Mouse (Mus musculus) midbrain, embryonic 11.5 days (tissue): ENCODE data around the gene Samd4. TPM values are rescaled to one million over a fixed set of nuclear protein-coding genes. Genes with fewer than 3 reads are reported as not detected.

ENCODE experiments used
- ATAC-seq: fragments of 200-750 bp; cut with Nextera tagmentation; 2 replicates; pipeline ENCODE4 v1.8.0; 2017; ENCODE audit warnings: moderate TSS enrichment, moderate library complexity; ENCODE audit not compliant: low FRiP score
- DNase-seq: peaks from one replicate; pipeline ENCODE4 v3.0.0; 2015; ENCODE audit warnings: low spot score; ENCODE audit errors: missing footprints
- H3K27ac ChIP-seq: fragments of 300-500 bp; sonication (generic); 2 replicates; pipeline ENCODE4 v1.5.1; 2014; ENCODE audit warnings: low read depth, low read length
- H3K27me3 ChIP-seq: fragments of 300-500 bp; sonication (generic); 2 replicates; pipeline ENCODE4 v1.6.1; 2014; ENCODE audit warnings: mild to moderate bottlenecking, low read length, moderate library complexity, mixed read lengths; ENCODE audit not compliant: control insufficient read depth, insufficient read depth
- H3K36me3 ChIP-seq: fragments of 300-500 bp; sonication (generic); 2 replicates; pipeline ENCODE4 v1.6.1; 2014; ENCODE audit warnings: mild to moderate bottlenecking, low read length, moderate library complexity, mixed read lengths; ENCODE audit not compliant: control insufficient read depth, insufficient read depth
- H3K4me1 ChIP-seq: fragments of 300-500 bp; sonication (generic); 2 replicates; pipeline ENCODE4 v1.6.1; 2014; ENCODE audit warnings: low read length; ENCODE audit not compliant: control insufficient read depth, insufficient read depth
- H3K4me2 ChIP-seq: fragments of 300-500 bp; sonication (generic); 2 replicates; pipeline ENCODE4 v1.6.1; 2014; ENCODE audit warnings: mild to moderate bottlenecking, moderate library complexity
- H3K4me3 ChIP-seq: fragments of 300-500 bp; sonication (generic); 2 replicates; pipeline ENCODE4 v1.5.1; 2014; ENCODE audit warnings: low read depth, low read length
- H3K9ac ChIP-seq: fragments of 300-500 bp; sonication (generic); 2 replicates; pipeline ENCODE4 v1.6.1; 2014; ENCODE audit warnings: low read length
- H3K9me3 ChIP-seq: fragments of 300-500 bp; sonication (generic); 2 replicates; pipeline ENCODE4 v1.6.1; 2016; ENCODE audit warnings: low read length; ENCODE audit not compliant: control insufficient read depth
- WGBS: fragments of 180-500 bp; shearing (Covaris S2); extraction: QIAGEN DNeasy Blood & Tissue Kit; methylation state at CpG from one replicate; pipeline ENCODE4 v1.1.7; 2014; 5-methylcytosine and 5-hydroxymethylcytosine counted together
- polyA plus RNA-seq: library from polyadenylated mRNA; unstranded; fragments of >200 nt; fragmentation: Nextera tagmentation; extraction: Ambion mirVana; gene quantifications from 2 replicates; pipeline ENCODE4 v1.2.1, GENCODE M21; 2014

The Samd4 gene
- polyA plus RNA-seq, 1 experiment from 2014 or later, result 2.8 TPM

- Histone ChIP-seq H3K27me3 (no peaks in the 10 kb centered on the region), H3K4me1 (no peaks in the 10 kb centered on the region), H3K27ac (no peak overlapping the region), H3K4me2 (no peak overlapping the region), H3K4me3 (no peak overlapping the region), H3K36me3 (no peaks in the 10 kb centered on the region; the same call in 1 of the 2 replicates), H3K9ac (no peak overlapping the region), H3K9me3 (no peaks in the 10 kb centered on the region)
- DNase-seq, result peak; percentile 41
- no peak for ATAC-seq
- 92% methylated on average over 5 of the region's 5 CpGs for WGBS
Observed at GRCm38 (mm10) chr14:47075856-47076255, 193.2 kb downstream of the Samd4 start.

- H3K36me3 ChIP-seq, result no peaks in the 10 kb centered on the region; the same call in 1 of the 2 replicates
- no peak for ATAC-seq
- no peak overlapping the region for H3K4me2 ChIP-seq
- H3K4me1 ChIP-seq, result no peaks in the 10 kb centered on the region
- H3K27me3 ChIP-seq, result no peaks in the 10 kb centered on the region
- no peak overlapping the region for H3K9ac ChIP-seq
- WGBS, result 89% methylated on average over 14 of the region's 14 CpGs
- H3K4me3 ChIP-seq, result no peak overlapping the region
- no peaks in the 10 kb centered on the region for H3K9me3 ChIP-seq
- DNase-seq, result peak; percentile 49
- no peak overlapping the region for H3K27ac ChIP-seq
Observed at GRCm38 (mm10) chr14:47076956-47077575, 194.4 kb downstream of the Samd4 start.

GRCm38 (mm10) chr14:47077576-47077970 lies 194.9 kb downstream of the Samd4 start:
- Histone ChIP-seq H3K4me2 (no peak overlapping the region), H3K4me3 (no peak overlapping the region), H3K4me1 (no peaks in the 10 kb centered on the region), H3K27me3 (no peaks in the 10 kb centered on the region), H3K9me3 (no peaks in the 10 kb centered on the region), H3K36me3 (no peaks in the 10 kb centered on the region; the same call in 1 of the 2 replicates), H3K9ac (no peak overlapping the region), H3K27ac (no peak overlapping the region)
- 89% methylated on average over 3 of the region's 3 CpGs for WGBS
- no peak for ATAC-seq
- no peak for DNase-seq

- Histone ChIP-seq H3K4me1 (no peaks in the 10 kb centered on the region), H3K9me3 (no peaks in the 10 kb centered on the region), H3K4me3 (no peak overlapping the region), H3K27ac (no peak overlapping the region), H3K27me3 (no peaks in the 10 kb centered on the region), H3K9ac (no peak overlapping the region), H3K36me3 (no peaks in the 10 kb centered on the region), H3K4me2 (no peak overlapping the region)
- 88% methylated on average over 7 of the region's 7 CpGs for WGBS
- DNase-seq (no peak), ATAC-seq (no peak)
Observed at GRCm38 (mm10) chr14:47079911-47080310, 197.3 kb downstream of the Samd4 start.

GRCm38 (mm10) chr14:47083311-47083710 lies 200.7 kb downstream of the Samd4 start:
- H3K4me1 ChIP-seq, result peaks cover 2% of the 10 kb centered on the region; the same call in 1 of the 2 replicates
- no peak overlapping the region for H3K4me2 ChIP-seq
- ATAC-seq, result no peak
- no peak overlapping the region for H3K9ac ChIP-seq
- H3K27ac ChIP-seq, result no peak overlapping the region
- H3K4me3 ChIP-seq, result no peak overlapping the region
- H3K9me3 ChIP-seq, result no peaks in the 10 kb centered on the region
- H3K27me3 ChIP-seq, result no peaks in the 10 kb centered on the region
- DNase-seq, result no peak
- WGBS, result 75% methylated on average over 9 of the region's 9 CpGs
- no peaks in the 10 kb centered on the region for H3K36me3 ChIP-seq

- WGBS, result 93% methylated on average over 6 of the region's 6 CpGs
- DNase-seq (no peak), ATAC-seq (no peak)
- Histone ChIP-seq H3K9ac (no peak overlapping the region), H3K27ac (no peak overlapping the region), H3K4me2 (no peak overlapping the region), H3K4me1 (peaks cover 2% of the 10 kb centered on the region; the same call in 1 of the 2 replicates), H3K9me3 (no peaks in the 10 kb centered on the region), H3K27me3 (no peaks in the 10 kb centered on the region), H3K4me3 (no peak overlapping the region), H3K36me3 (no peaks in the 10 kb centered on the region)
Observed at GRCm38 (mm10) chr14:47083838-47084237, 201.2 kb downstream of the Samd4 start.

GRCm38 (mm10) chr14:47084686-47085085 lies 202.0 kb downstream of the Samd4 start:
- H3K27ac ChIP-seq, result no peak overlapping the region
- no peaks in the 10 kb centered on the region for H3K36me3 ChIP-seq
- H3K9ac ChIP-seq, result no peak overlapping the region
- no peak for DNase-seq
- H3K4me1 ChIP-seq, result peaks cover 2% of the 10 kb centered on the region; the same call in 1 of the 2 replicates
- 81% methylated on average over 2 of the region's 2 CpGs for WGBS
- no peak overlapping the region for H3K4me3 ChIP-seq
- H3K27me3 ChIP-seq, result no peaks in the 10 kb centered on the region
- no peaks in the 10 kb centered on the region for H3K9me3 ChIP-seq
- H3K4me2 ChIP-seq, result no peak overlapping the region
- no peak for ATAC-seq

- no peaks in the 10 kb centered on the region for H3K9me3 ChIP-seq
- no peaks in the 10 kb centered on the region for H3K27me3 ChIP-seq
- H3K4me1 ChIP-seq, result peaks cover 2% of the 10 kb centered on the region; the same call in 1 of the 2 replicates
- H3K27ac ChIP-seq, result no peak overlapping the region
- no peak for ATAC-seq
- no peak overlapping the region for H3K4me2 ChIP-seq
- no peaks in the 10 kb centered on the region for H3K36me3 ChIP-seq
- DNase-seq, result no peak
- no peak overlapping the region for H3K9ac ChIP-seq
- no peak overlapping the region for H3K4me3 ChIP-seq
- 67% methylated on average over 3 of the region's 3 CpGs for WGBS
Observed at GRCm38 (mm10) chr14:47086123-47086522, 203.5 kb downstream of the Samd4 start.

GRCm38 (mm10) chr14:47086743-47087142 lies 204.1 kb downstream of the Samd4 start:
- H3K27me3 ChIP-seq, result no peaks in the 10 kb centered on the region
- peak overlapping the region; percentile 54; the same call in 1 of the 2 replicates for H3K9ac ChIP-seq
- no peaks in the 10 kb centered on the region for H3K36me3 ChIP-seq
- H3K9me3 ChIP-seq, result no peaks in the 10 kb centered on the region
- peak overlapping the region; percentile 54 for H3K4me2 ChIP-seq
- ATAC-seq (peak; percentile 87), DNase-seq (peak; percentile 99)
- H3K4me1 ChIP-seq, result peaks cover 2% of the 10 kb centered on the region; the same call in 1 of the 2 replicates
- no peak overlapping the region for H3K27ac ChIP-seq
- 5% methylated on average over 16 of the region's 16 CpGs for WGBS
- H3K4me3 ChIP-seq, result peak overlapping the region; percentile 22; the same call in 1 of the 2 replicates
